Mouse (Mus musculus): ENCODE data around the gene Pcnx2.
A peak's percentile ranks its signal among the peaks of the same experiment; 100 is the strongest.

Gene Pcnx2

DNA sequence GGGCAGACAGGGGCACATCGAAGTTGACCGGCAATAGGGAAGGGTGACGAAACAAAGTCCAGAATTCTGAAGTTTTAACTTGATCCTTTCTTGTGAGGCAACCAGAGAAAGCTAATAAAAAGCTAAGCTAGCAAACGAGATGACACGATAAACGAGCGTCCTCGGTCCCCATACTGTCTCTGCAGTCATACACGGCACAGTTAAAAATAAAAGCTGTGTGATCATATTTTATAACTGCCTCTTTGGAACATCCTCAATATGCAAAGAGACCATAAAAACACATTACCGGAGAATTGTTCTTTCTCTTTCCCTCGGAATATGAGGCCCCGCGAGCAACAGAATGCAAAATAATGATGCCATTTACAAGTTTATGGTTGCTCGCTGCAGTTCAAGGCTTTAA is 76.1 kb downstream of the Pcnx2 start:
- no peak for DNase-seq (ENCODE audit: extremely low spot score, low spot score)

DNA sequence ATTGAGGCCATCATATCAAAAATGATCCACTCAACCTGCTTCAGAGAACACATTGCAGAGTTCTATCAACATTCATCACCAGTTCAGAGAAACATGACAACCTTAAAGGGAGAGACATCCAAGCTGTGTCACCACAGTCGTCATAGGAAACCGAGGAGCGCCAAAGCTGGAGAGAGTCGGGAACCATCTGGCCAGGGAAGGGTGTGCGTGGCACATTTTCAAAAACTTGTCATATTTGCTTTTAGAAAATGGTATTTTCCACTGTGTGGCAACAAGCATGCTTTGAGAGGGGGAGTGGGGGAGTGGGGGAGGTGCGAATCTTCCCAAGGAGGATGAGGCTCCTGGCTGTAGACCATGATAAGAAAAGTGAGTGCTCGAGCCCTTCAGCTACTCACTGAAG is 78.3 kb downstream of the Pcnx2 start:
- no peak for DNase-seq (ENCODE audit: extremely low spot score, low spot score)

DNA sequence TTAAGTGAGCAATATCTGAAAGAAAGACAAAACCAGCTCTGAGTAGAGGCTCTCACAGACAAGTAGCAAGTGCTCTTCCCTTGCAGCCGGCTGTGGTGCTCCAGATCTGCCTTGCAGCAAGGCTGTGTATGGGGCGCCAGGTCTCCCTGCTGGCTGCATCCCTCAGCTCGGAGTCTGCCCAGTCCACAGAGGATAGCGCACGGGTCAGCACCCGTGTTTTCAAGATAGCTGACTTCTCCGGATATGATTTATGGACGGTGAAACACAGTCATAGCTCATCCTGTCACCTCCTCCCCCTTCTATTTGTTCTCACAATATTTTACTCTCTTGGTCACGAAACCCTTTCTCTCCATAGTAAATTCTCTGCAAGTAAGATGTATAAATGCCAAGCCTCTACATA is 79.3 kb downstream of the Pcnx2 start:
- DNase-seq (ENCODE audit: extremely low spot score, low spot score): no peak

DNA sequence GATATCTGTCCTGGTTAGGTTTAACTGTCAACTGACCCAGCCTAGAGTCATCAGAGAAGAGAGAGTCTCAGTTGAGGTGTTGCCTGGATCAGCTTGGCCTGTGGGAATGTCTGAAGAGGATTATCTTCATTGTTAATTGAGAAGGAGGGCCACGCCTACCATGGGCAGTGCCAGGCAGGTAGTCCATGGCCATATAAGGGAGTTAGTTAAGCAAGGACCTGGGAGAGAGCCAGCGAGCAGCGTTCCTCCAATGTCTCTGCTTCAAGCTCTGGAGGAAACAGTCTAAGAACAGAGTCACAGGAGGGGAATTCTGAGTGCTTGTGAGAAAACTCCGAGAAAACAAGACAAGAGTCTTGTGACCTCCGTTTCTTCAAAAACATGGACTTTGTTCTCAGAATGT is 81.4 kb downstream of the Pcnx2 start:
- no peak for DNase-seq (ENCODE audit: extremely low spot score, low spot score)

DNA sequence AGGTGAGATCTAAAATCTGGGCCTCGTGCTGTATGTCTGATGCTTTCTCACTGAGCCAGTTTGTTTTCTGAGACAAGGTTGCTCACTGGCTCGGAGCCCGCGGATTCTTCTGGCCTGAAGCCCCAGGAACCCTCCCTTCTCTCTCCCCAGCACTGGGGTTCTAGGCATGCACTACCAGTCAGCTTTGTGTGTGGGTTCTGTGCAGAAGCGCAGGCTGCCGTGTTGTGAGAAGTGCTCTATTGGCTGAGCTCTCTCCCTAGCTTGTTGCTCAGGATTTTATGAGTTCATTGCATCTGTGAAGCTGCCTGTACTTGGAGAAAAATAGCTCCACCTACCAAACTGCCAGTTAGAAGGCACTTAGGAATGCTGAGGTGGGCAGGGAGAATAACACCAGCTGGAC is 89.3 kb downstream of the Pcnx2 start:
- DNase-seq (ENCODE audit: extremely low spot score, low spot score): no peak

DNA sequence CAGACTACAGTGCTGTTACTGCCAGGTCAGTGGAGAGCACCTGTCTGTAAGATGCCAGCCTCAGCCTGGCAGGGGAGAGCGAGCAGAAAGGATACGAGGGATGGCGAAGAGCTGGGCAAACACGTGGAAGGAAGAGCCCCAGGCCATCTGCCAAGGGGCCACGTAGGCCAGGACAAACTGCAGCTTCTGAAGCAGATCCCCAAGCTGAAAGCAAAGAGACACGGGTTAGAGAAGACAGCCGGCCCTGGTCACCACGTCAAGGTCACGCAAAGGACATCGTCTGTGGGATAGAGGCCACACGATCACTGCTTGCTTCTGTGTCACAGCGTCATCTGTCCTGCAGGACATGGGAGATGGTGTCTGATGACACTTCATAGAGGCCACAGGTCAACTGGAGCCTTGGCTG is 90.2 kb downstream of the Pcnx2 start:
- DNase-seq (ENCODE audit: extremely low spot score, low spot score): no peak

DNA sequence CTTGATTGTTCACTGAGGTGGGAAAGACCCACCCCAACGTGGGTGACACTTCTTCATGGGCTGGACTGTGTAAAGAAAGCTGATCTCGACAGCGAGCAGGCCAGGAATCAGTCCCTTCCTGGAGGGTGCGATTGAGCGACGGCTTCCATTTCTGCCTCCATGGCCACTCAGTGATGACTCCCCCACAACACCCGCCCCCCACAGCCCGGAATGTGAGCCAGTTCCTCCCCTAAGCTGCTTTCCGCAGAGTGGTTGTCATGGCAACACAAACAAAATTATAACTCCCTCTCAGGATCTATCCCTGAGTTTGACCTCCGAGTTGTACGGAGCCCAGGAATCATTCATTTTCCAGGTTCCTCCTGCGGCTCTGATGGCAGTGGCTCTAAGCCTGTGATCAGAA is 91.7 kb downstream of the Pcnx2 start:
- no peak for DNase-seq (ENCODE audit: extremely low spot score, low spot score)

DNA sequence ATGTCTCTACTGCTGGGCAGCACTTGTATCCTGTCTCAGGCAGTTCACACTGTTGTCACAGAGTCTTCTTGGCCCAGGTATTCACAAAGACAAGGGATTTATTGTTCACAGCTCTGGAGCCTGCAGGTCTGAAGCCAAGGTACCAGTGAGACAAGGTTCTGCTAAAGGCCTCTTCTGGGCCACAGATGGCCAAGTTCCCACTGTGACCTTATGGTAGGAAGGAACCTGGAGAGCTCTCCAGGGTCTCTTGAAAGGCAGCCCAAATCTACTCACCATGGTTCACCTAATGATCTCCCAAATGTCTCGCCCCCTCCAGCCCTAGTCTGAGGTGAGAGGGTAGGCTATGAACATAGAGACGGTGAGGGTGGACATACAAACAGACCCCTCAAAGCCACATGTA is 101.1 kb downstream of the Pcnx2 start:
- no peak for DNase-seq (ENCODE audit: extremely low spot score, low spot score)

DNA sequence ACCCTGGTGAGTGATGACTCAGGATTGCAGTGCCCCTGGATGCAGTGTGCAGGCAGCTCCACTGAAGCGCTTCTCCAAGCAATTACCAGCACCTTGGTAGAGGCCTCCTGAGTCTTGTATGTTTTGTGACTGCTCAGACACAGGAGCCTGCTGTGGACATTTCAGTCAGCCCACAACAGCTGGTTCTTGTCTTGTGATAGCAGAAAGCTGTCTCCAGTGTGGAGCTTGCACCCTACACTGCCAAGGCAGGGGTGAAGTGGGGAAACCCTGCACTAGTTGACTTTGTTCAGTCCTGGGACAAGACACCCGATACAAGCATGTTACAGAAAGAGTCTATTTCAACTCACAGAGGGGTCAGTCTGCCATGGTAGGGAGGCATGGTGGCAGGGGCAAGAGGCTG is 102.8 kb downstream of the Pcnx2 start:
- DNase-seq (ENCODE audit: extremely low spot score, low spot score): no peak

DNA sequence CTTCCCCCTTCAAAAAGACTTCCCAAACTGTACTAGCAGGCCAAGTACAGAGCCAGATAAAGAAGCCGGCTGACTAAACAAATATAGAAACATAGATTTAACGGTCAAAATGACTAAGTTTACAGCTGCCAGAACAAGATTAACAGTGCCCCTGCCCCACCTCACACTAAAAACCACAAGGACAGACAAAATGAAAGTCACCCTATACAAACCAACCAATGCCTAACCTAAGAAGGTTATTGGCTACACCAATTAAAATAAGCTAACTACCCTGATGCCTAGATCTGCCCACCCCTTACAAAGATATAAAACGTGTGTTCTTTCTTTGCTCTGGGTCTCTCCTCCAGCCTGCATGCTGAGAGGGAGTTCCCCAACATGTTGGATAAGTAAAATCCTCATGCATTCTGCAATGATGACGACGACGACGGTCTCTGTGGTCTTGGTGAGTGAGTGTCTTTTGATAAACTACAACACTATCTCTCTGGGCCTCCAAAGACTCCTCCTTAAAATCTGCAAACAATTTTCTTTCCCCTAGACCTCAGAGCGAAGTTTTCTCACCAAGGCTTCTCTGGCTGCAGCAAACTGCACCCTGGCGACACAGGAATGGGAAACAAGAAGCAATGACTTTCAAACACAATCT is 105.2 kb downstream of the Pcnx2 start:
- DNase-seq (ENCODE audit: extremely low spot score, low spot score): no peak

DNA sequence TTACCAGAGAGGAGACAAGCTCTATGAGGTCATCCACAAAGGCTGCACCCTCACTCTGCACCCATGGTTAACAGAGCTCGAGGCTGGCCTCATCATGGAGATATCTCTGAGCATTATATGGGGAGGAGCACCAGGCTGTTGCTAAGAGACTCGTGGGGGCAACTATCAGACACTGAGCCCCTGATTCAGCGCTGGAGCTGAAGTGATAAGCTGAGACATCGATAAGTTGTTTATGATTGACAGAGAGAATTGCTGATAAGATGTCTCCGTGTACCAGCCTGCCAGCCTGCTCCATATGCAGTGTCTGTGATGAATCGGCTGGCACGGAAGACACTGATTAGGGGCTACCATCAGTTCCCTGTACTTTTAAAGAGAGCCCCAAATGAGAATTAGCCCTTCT is 111.2 kb downstream of the Pcnx2 start:
- DNase-seq (ENCODE audit: extremely low spot score, low spot score): no peak

DNA sequence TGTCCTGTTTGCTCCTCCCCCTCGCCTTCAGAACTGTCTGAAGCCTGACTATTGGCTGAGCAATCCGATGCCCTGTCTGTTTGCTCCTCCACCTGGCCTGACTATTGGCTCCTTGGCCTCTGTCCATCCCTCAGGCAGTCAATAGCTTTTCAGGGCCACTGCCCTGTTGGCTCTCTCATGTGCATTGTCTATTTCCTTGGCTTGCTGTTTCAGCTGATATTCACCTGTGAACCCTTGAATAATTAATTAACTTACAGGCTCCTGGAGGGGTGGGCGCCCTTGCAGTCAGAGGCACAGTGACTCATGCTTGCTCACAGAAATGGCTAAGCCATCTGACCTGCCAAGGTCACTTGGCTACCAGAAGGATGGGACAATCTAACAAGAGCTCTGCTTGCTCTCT is 116.0 kb downstream of the Pcnx2 start:
- DNase-seq (ENCODE audit: extremely low spot score, low spot score): no peak

DNA sequence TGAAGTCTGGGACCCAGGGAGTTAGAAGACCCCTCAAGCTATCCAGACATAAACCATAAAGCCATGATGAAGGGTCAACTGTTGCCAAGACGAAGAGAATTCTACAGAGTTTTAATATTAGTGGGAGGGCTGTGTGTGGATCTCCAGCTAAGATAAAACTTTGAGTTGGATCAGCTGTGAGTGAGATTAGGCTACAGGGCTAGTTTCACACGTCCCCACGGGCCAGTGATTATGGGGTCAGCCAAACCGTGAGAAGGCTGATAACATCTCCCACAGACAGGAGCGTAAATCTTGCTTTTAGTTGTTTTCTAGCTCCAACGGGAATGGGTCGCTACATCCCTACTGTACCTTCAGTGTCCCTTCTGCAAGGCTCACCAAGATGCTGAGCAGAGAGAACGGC is 118.5 kb downstream of the Pcnx2 start:
- no peak for DNase-seq (ENCODE audit: extremely low spot score, low spot score)

DNA sequence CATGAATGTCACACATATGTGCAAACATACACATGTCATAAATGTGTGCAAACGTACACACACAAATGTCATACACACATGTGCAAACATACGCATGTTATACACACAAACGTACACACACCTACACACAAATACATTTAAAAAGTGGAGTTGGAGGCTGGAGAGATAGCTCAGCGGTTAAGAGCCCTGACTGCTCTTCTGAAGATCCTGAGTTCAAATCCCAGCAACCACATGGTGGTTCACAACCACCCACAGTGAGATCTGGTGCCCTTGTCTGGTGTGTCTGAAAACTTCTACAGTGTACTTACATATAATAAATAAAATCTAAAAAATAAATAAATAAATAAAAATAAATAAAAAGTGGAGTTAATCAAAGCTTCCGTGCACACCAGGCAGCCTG is 119.2 kb downstream of the Pcnx2 start:
- no peak for DNase-seq (ENCODE audit: extremely low spot score, low spot score)

DNA sequence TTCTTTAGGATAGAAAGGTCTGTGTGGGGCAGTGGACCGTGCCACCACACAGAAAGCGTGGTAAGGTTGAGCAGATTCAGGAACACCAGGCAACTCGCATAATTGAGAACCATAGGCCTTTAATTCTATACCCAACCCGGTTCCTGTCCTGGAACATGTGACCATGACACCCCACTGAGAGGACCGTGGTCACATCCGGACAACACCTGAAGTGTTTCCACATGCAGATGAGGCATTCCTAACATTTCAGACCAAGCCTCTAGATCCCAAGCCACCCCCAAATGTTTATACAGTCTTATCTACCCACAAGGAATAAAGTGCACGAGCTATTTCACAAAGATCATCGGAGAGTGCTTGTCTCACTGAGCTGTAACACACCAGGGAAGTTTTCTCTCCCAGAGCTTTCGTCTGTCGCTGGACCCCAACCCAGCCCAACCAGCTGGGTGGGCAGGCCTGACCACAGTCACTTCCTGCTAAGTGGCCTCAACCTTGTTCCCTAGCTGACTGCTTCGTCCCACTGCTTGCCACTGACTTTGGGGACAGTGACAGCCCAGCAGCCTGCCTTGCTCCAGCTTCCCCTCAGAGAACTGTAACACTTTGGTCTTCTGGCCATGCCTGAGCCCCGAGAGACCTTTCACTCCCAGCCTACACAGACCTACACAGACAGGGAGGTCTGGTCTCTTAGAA is 120.5 kb downstream of the Pcnx2 start:
- no peak for DNase-seq (ENCODE audit: extremely low spot score, low spot score)

DNA sequence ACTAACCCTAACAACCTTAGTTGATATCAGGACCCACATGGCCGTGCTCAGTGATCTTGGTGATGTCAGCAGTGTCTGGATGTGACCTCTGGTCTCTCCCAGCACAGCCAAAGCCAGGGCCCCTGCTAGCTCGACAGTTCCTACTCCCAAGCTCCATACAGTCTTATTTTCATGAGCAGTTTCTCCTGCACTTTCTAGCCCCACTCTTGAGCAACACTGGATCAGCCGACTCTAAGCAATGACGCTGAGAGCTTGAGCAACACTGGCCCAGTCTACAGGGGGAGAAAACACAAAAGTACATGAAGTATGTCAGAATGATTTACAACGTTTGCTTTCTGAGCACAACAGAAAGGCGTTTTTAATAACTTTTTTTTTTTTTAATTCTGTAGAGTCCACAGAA is 121.3 kb downstream of the Pcnx2 start:
- no peak for DNase-seq (ENCODE audit: extremely low spot score, low spot score)

DNA sequence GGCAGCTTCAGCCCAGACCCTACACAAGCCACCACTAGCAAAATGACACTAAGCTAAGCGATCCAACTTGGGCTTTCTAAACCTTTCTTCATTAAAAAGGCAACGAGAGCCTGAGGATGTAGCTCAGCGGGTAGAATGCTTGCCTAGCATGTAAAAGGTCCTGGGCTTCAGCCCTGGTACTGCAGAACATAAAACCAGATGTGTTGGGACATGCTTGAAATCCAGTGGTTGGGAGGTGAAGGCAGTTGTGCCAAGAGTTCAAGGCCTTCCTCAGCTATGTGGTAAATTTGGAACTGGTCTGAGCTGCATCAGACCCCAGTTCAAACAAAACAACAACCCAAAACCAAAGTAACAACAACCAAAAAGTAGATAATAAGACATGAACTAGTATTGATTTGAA is 121.8 kb downstream of the Pcnx2 start:
- no peak for DNase-seq (ENCODE audit: extremely low spot score, low spot score)

DNA sequence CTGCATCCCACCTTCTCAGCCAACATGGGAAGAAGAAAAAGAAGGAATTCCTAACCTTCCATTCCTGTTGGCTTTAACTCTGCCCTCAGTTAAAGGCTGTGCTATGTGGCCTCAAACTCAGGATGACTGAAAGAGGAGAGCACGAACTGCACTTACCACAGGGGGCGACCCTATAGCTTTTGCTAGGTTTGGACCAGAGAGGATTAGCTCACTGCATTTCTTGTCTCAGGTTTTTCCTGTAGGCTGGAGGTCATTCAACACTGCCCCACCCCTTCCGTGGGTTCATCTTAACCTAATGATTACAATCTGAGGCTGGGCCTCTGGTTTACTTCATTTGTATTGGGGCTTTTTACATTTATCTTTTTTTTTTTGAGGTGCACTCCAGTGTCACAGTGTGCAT is 123.1 kb downstream of the Pcnx2 start:
- no peak for DNase-seq (ENCODE audit: extremely low spot score, low spot score)

DNA sequence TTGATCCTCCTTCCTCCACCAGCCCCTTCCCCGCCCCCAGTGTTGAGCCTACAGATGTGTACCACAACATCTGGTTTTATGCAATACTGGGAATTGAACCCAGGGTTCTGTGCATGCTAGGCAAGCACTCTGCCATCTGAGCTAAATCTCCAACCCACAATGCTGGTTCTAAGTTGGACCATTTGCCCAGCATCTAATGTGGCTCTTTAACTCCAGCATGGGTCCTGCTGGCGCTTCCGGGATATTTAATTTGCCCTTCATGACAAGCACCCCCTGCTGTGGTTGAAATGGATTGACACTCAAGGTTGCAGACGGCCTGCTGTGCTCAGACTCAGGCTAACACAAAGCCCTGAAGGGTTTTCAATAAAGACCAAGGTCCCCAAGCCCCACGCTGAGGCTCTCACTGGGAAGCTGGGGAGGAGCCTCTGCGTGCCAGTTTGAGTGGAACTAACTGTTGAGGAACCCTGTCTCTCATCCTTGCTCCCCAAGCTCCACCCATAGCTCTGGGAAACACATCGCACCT is 124.8 kb downstream of the Pcnx2 start:
- no peak for DNase-seq (ENCODE audit: extremely low spot score, low spot score)

DNA sequence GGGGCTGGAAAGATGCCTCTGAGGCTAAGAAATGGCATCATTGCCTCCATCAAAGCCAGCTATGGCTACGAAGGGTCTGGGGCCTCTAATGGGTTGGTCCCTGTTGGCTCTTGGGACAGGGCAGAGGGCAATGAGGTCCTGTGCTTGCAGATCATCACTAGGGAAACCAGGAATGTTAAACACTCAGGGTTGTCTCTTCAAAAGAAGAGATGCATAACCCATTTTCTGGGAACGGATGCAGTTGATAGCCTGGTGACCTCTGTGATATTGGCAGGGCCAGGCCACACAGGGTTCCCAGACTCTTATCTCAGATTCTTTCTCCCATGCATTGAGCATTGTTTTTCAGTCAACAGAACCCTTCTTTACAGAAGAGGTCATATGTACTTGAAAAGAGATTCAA is 125.8 kb downstream of the Pcnx2 start:
- DNase-seq (ENCODE audit: extremely low spot score, low spot score): no peak

DNA sequence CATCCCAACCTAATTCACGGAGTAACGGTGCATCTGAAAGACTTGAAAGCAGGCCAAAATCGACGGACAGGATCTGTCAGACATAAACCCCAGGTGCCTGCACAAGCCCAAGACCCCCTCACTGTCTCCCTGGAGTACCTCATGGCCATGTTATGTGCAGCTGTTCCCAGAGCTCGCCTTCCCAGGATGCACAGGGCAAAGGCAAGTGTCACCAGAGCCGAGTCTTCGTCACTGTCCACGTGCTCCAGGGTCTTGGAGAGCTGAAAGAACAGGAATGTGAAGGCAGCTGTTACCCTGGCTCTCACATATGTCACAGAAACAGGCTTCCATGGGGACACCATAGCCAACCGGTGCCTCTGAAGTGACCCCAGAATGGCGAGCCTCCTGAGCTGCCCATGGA is 130.0 kb downstream of the Pcnx2 start:
- no peak for DNase-seq (ENCODE audit: extremely low spot score, low spot score)

DNA sequence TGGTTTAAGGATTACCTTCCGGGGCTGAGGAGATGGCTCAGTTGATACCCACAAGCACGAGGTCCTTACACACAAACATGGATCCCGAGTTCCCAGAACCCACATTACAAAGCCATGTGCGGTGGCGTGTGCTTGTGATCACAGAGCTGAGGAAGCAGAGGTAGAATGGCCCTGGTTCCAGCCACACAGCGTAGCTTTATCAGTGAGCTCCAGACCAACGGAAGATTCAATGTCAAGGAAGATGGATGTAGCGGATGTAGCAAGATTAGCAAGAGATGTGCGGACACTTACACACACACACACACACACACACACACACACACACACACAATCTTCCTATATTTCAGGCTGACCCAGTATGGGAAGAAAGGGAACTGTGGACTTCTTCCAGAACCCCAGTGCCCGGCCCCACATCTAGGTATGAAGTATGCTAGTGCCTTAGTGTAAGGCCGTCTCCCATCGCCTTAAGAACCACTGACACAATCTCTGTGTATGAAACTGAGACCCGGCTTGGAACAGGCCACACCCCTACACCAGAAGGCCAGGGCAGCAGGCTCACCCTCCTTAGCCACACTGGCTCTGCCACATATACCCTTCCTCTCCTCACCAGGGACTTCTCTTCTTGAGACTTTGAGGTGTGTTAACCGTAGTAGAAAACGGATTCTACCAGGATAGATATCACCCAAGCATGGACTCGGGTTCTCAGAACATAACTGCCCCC is 134.9 kb downstream of the Pcnx2 start:
- DNase-seq (ENCODE audit: extremely low spot score, low spot score): no peak

DNA sequence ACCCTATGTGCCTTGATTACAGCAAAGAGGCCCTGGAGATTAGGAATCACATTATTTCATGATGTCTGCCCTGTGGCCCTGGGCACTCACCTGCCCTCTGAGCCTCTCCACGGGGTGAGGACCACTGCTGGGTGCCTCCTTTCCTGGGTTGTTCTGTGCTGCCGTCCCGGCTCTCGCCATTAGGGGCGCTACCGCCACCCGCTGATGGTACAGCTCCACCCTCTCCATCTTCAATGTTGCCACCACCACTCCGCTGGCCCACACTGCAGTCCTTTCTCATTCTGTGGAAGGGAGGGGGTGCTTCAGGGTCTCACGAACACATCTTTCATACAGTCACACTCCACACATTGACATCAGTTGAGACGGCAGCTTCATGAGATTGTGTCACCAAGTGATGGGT is 139.1 kb downstream of the Pcnx2 start:
- DNase-seq (ENCODE audit: extremely low spot score, low spot score): peak; percentile 40

All from neural tube, embryonic 10.5 days (tissue).